Mouse (Mus musculus): ENCODE data around the gene Kdm6a.

The Kdm6a gene

GRCm38 (mm10) chrX:18162192-18162857 is at the start of gene Kdm6a:
Gene Kdm6a, plus strand, starts transcription at chrX:18162575.
- peak; percentile 95 for DNase-seq (ENCODE audit: low spot score)

GRCm38 (mm10) chrX:18145557-18145956 is 16.8 kb upstream of the Kdm6a start, which contains the start of gene Dusp21:
Gene Dusp21, plus strand, starts transcription at chrX:18145857.
- no peak for DNase-seq (ENCODE audit: low spot score)

- no peak for DNase-seq (ENCODE audit: low spot score)
Measured at GRCm38 (mm10) chrX:18160734-18161442, 1.5 kb upstream of the Kdm6a start.

GRCm38 (mm10) chrX:18161796-18162191 is 581 bp upstream of the Kdm6a start:
- no peak for DNase-seq (ENCODE audit: low spot score)

- DNase-seq (ENCODE audit: low spot score) = peak; percentile 33
Measured at GRCm38 (mm10) chrX:18162861-18163731, 721 bp downstream of the Kdm6a start.

- DNase-seq (ENCODE audit: low spot score) = peak; percentile 62
Measured at GRCm38 (mm10) chrX:18163917-18164624, 1.7 kb downstream of the Kdm6a start.

- DNase-seq (ENCODE audit: low spot score) = no peak
Measured at GRCm38 (mm10) chrX:18165121-18165520, 2.7 kb downstream of the Kdm6a start.

GRCm38 (mm10) chrX:18166961-18167360 is 4.6 kb downstream of the Kdm6a start:
- DNase-seq (ENCODE audit: low spot score) = peak; percentile 29

GRCm38 (mm10) chrX:18168940-18169339 is 6.6 kb downstream of the Kdm6a start:
- no peak for DNase-seq (ENCODE audit: low spot score)

- no peak for DNase-seq (ENCODE audit: low spot score)
Measured at GRCm38 (mm10) chrX:18174831-18175230, 12.5 kb downstream of the Kdm6a start.

GRCm38 (mm10) chrX:18177803-18178202 is 15.4 kb downstream of the Kdm6a start:
- DNase-seq (ENCODE audit: low spot score) = no peak

- DNase-seq (ENCODE audit: low spot score) = peak; percentile 26
Measured at GRCm38 (mm10) chrX:18179492-18179891, 17.1 kb downstream of the Kdm6a start.

GRCm38 (mm10) chrX:18187203-18187602 is 24.8 kb downstream of the Kdm6a start:
- no peak for DNase-seq (ENCODE audit: low spot score)

- DNase-seq (ENCODE audit: low spot score) = no peak
Measured at GRCm38 (mm10) chrX:18188293-18188692, 25.9 kb downstream of the Kdm6a start.

GRCm38 (mm10) chrX:18239572-18239971 is 77.2 kb downstream of the Kdm6a start:
- DNase-seq (ENCODE audit: low spot score) = no peak

- no peak for DNase-seq (ENCODE audit: low spot score)
Measured at GRCm38 (mm10) chrX:18250621-18251020, 88.2 kb downstream of the Kdm6a start.

GRCm38 (mm10) chrX:18254767-18255166 is 92.4 kb downstream of the Kdm6a start:
- peak; percentile 37 for DNase-seq (ENCODE audit: low spot score)

GRCm38 (mm10) chrX:18258238-18258809 is 95.9 kb downstream of the Kdm6a start:
- no peak for DNase-seq (ENCODE audit: low spot score)

GRCm38 (mm10) chrX:18278561-18278960 is 116.2 kb downstream of the Kdm6a start:
- DNase-seq (ENCODE audit: low spot score) = no peak

GRCm38 (mm10) chrX:18280134-18280533 is 117.8 kb downstream of the Kdm6a start:
- no peak for DNase-seq (ENCODE audit: low spot score)
